Mouse (Mus musculus): ENCODE measurements around the gene Rbm8a2. TPM values are rescaled to one million over a fixed set of nuclear protein-coding genes. Genes with fewer than 3 reads are reported as not detected.

Gene Rbm8a2
- polyA plus RNA-seq (2017; shearing (Covaris generic)), result 0.79 TPM

DNA sequence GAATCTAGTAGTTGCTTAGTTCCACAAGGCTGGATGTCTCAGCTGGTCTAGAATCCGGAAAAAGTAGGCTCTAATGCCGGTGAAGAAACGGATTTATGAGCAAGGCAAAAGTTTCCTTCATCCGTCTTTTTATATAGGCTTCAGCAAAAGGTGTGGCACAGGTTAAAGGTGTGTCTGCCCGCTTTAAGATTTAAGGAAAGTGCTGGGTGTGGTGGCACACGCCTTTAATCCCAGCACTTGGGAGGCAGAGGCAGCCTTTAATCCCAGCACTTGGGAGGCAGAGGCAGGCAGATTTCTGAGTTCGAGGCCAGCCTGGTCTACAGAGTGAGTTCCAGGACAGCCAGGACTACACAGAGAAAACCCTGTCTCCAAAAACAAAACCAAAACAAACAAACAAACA is at the start of gene Rbm8a2:
Rbm8a2 (minus strand) TSS at position 101 of the 400 bp plus-strand sequence.

Other genes starting within 250 kb of the Rbm8a2 start
- gene Exo1, start 98.5 kb downstream of the Rbm8a2 start, polyA plus RNA-seq (2017; shearing (Covaris generic)), result 2.1 TPM
- gene Gm38100, start 58.8 kb downstream of the Rbm8a2 start, polyA plus RNA-seq (2017; shearing (Covaris generic)), result 0.46 TPM